Mouse (Mus musculus) forebrain, embryonic 15.5 days (tissue): ENCODE data around the gene Recql. TPM values are rescaled to one million over a fixed set of nuclear protein-coding genes. Genes with fewer than 3 reads are reported as not detected.
"Not testable (repeated sequence)": the region's sequence is repeated elsewhere in the genome, so short reads cannot be mapped to it uniquely, and the experiment has no call there.

Experiments
- ATAC-seq: fragments of 200-750 bp; cut with Nextera tagmentation; replicated peaks from 2 replicates; pipeline ENCODE4 v1.8.0; 2017; ENCODE audit warnings: mild to moderate bottlenecking, moderate TSS enrichment, moderate library complexity
- H3K27ac ChIP-seq: fragments of 300-500 bp; sonication (generic); replicated peaks from 2 replicates; pipeline ENCODE4 v1.5.1; 2015; ENCODE audit warnings: mild to moderate bottlenecking, inconsistent platforms
- H3K27me3 ChIP-seq: fragments of 300-500 bp; sonication (generic); 2 replicates; pipeline ENCODE4 v1.6.1; 2015; ENCODE audit warnings: inconsistent platforms
- H3K36me3 ChIP-seq: fragments of 300-500 bp; sonication (generic); 2 replicates; pipeline ENCODE4 v1.6.1; 2015; ENCODE audit warnings: mild to moderate bottlenecking, inconsistent platforms
- H3K4me1 ChIP-seq: fragments of 300-500 bp; sonication (generic); 2 replicates; pipeline ENCODE4 v1.6.1; 2015; ENCODE audit warnings: inconsistent platforms
- H3K4me2 ChIP-seq: fragments of 300-500 bp; sonication (generic); replicated peaks from 2 replicates; pipeline ENCODE4 v1.6.1; 2015; ENCODE audit warnings: mild to moderate bottlenecking, inconsistent platforms
- H3K4me3 ChIP-seq: fragments of 300-500 bp; sonication (generic); 2 replicates; pipeline ENCODE4 v1.5.1; 2015; ENCODE audit warnings: mild to moderate bottlenecking, inconsistent platforms
- H3K9ac ChIP-seq: fragments of 300-500 bp; sonication (generic); replicated peaks from 2 replicates; pipeline ENCODE4 v1.6.1; 2015; ENCODE audit warnings: mild to moderate bottlenecking, inconsistent platforms
- H3K9me3 ChIP-seq: fragments of 300-500 bp; sonication (generic); 2 replicates; pipeline ENCODE4 v1.6.1; 2016; ENCODE audit warnings: inconsistent platforms
- WGBS: fragments of 180-500 bp; shearing (Covaris S2); methylation state at CpG from one replicate; pipeline ENCODE4 v1.1.7; 2015; ENCODE audit warnings: mixed read lengths; 5-methylcytosine and 5-hydroxymethylcytosine counted together
- polyA plus RNA-seq: library from polyadenylated mRNA; unstranded; fragments of >200 nt; fragmentation: Nextera tagmentation; extraction: Ambion mirVana; gene quantifications from 2 replicates; pipeline ENCODE4 v1.2.1, GENCODE M21; 2015

Recql gene
- polyA plus RNA-seq, 1 experiment from 2014 or later: 29.1 TPM

DNA sequence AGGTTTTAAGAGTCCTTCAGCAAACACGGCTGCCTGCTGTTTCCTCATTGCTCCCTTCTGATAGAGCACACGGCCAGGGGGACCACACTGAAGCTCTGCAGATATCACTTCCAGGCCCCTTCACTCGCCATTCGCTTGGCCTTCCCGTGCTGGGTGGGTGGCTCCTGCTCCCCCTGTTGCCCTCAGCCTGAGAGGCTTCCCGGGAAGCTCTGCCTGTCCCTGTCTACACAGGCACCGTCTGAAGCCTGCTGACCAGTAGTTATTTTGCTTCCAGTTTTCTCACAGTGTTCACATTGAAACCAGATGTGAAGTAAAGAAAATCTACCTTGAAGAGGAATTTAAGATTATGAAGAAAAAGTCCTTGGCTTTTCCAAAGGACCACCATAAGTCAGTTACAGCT, 29.8 kb downstream of the Recql start:
- H3K36me3 ChIP-seq: peaks cover 79% of the 10 kb centered on the region
- H3K4me2 ChIP-seq: no peak overlapping the region
- ATAC-seq: no peak
- no peak overlapping the region for H3K9ac ChIP-seq
- no peak overlapping the region for H3K4me3 ChIP-seq
- 77% methylated on average over 7 of the region's 7 CpGs for WGBS
- H3K27ac ChIP-seq: no peak overlapping the region
- no peaks in the 10 kb centered on the region for H3K9me3 ChIP-seq
- H3K4me1 ChIP-seq: no peaks in the 10 kb centered on the region
- no peaks in the 10 kb centered on the region for H3K27me3 ChIP-seq

GRCm38 (mm10) chr6:142352099-142352498, 34.8 kb downstream of the Recql start:
- WGBS: 92% methylated on average over 3 of the region's 3 CpGs
- not testable (repeated sequence) for H3K9ac ChIP-seq, H3K4me3 ChIP-seq, ATAC-seq, H3K4me1 ChIP-seq, H3K9me3 ChIP-seq, H3K4me2 ChIP-seq, H3K27ac ChIP-seq, H3K27me3 ChIP-seq
- H3K36me3 ChIP-seq: peaks cover 71% of the 10 kb centered on the region

- peaks cover 12% of the 10 kb centered on the region for H3K4me1 ChIP-seq
- WGBS: 69% methylated on average over 11 of the region's 11 CpGs
- ATAC-seq: no peak
Measured at GRCm38 (mm10) chr6:142347431-142348385, 39.2 kb downstream of the Recql start.

GRCm38 (mm10) chr6:142346181-142347110, 40.4 kb downstream of the Recql start:
- H3K27ac ChIP-seq: peak overlapping the region; percentile 92; the same call in 1 of the 2 replicates

More at GRCm38 (mm10) chr6:142347431-142348385, 39.2 kb downstream of the Recql start:
- no peak overlapping the region for H3K4me3 ChIP-seq
- H3K36me3 ChIP-seq: peaks cover 40% of the 10 kb centered on the region
- no peak overlapping the region for H3K4me2 ChIP-seq
- no peak overlapping the region for H3K27ac ChIP-seq
- no peaks in the 10 kb centered on the region for H3K9me3 ChIP-seq
- no peak overlapping the region for H3K9ac ChIP-seq
- H3K27me3 ChIP-seq: no peaks in the 10 kb centered on the region

GRCm38 (mm10) chr6:142345440-142346038, 41.3 kb downstream of the Recql start, which contains the start of gene Pyroxd1:
Gene Pyroxd1, plus strand, starts transcription at chr6:142345654.
- WGBS: under 1% methylated on average over 48 of the region's 48 CpGs

More at GRCm38 (mm10) chr6:142346181-142347110, 40.4 kb downstream of the Recql start:
- Histone ChIP-seq H3K9me3 (no peaks in the 10 kb centered on the region), H3K27me3 (no peaks in the 10 kb centered on the region), H3K4me1 (peaks cover 12% of the 10 kb centered on the region), H3K9ac (peak overlapping the region; percentile 67), H3K36me3 (peaks cover 29% of the 10 kb centered on the region), H3K4me3 (peak overlapping the region; percentile 95), H3K4me2 (peak overlapping the region; percentile 47)
- no peak for ATAC-seq
- WGBS: 61% methylated on average over 12 of the region's 12 CpGs

GRCm38 (mm10) chr6:142343561-142343960, 43.3 kb downstream of the Recql start:
- H3K4me1 ChIP-seq: peaks cover 12% of the 10 kb centered on the region
- no peaks in the 10 kb centered on the region for H3K27me3 ChIP-seq
- H3K36me3 ChIP-seq: peaks cover 3% of the 10 kb centered on the region; the same call in 1 of the 2 replicates
- no peak overlapping the region for H3K9ac ChIP-seq
- H3K4me3 ChIP-seq: no peak overlapping the region
- 77% methylated on average over 2 of the region's 2 CpGs for WGBS
- H3K9me3 ChIP-seq: no peaks in the 10 kb centered on the region
- no peak overlapping the region for H3K4me2 ChIP-seq
- no peak overlapping the region for H3K27ac ChIP-seq
- no peak for ATAC-seq

More at GRCm38 (mm10) chr6:142345440-142346038, 41.3 kb downstream of the Recql start, which contains the start of gene Pyroxd1:
- Histone ChIP-seq H3K27ac (peak within 1 kb of the TSS; percentile 92), H3K27me3 (no peaks in the 10 kb centered on the region), H3K9ac (peak within 1 kb of the TSS; percentile 67), H3K4me1 (peaks cover 12% of the 10 kb centered on the region), H3K36me3 (peaks cover 21% of the 10 kb centered on the region), H3K4me3 (peak within 1 kb of the TSS; percentile 95), H3K9me3 (no peaks in the 10 kb centered on the region), H3K4me2 (peak within 1 kb of the TSS; percentile 47)
- ATAC-seq: peak; percentile 97

- Histone ChIP-seq H3K4me2 (no peak overlapping the region), H3K27ac (no peak overlapping the region), H3K9me3 (no peaks in the 10 kb centered on the region), H3K27me3 (no peaks in the 10 kb centered on the region), H3K4me3 (no peak overlapping the region), H3K36me3 (no peaks in the 10 kb centered on the region), H3K9ac (no peak overlapping the region), H3K4me1 (no peaks in the 10 kb centered on the region)
- 65% methylated on average over 2 of the region's 2 CpGs for WGBS
- no peak for ATAC-seq
Measured at GRCm38 (mm10) chr6:142339576-142339975, 47.3 kb downstream of the Recql start.

GRCm38 (mm10) chr6:142338961-142339360, 47.9 kb downstream of the Recql start:
- Histone ChIP-seq H3K9ac (no peak overlapping the region), H3K4me2 (no peak overlapping the region), H3K4me3 (no peak overlapping the region), H3K4me1 (no peaks in the 10 kb centered on the region), H3K27me3 (no peaks in the 10 kb centered on the region), H3K9me3 (no peaks in the 10 kb centered on the region), H3K36me3 (no peaks in the 10 kb centered on the region), H3K27ac (no peak overlapping the region)
- ATAC-seq: no peak
- 57% methylated on average over 2 of the region's 2 CpGs for WGBS

DNA sequence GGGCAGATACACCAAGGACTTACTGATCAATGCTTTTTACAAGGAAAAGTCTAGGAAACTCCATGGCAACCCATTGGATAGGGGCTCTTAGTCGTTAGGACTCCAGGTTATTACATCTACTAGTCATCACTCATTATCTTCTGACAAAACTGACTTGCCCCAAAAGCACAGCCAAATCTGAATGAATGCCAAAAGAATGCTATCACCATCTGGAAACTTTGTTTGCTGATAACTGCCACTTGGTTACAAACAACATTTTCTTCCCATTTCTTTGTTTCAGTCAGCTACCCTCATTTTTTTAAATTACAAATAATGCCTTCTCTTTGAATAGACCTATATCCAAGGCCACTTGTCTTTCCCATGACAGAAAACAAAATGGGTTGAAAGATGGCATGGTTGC, 57.7 kb downstream of the Recql start:
- Histone ChIP-seq H3K4me1 (no peaks in the 10 kb centered on the region), H3K9ac (no peak overlapping the region), H3K4me3 (no peak overlapping the region), H3K27ac (no peak overlapping the region), H3K27me3 (no peaks in the 10 kb centered on the region), H3K36me3 (no peaks in the 10 kb centered on the region), H3K4me2 (no peak overlapping the region), H3K9me3 (no peaks in the 10 kb centered on the region)
- WGBS: 48% methylated on average over 1 of the region's 1 CpGs
- no peak for ATAC-seq

DNA sequence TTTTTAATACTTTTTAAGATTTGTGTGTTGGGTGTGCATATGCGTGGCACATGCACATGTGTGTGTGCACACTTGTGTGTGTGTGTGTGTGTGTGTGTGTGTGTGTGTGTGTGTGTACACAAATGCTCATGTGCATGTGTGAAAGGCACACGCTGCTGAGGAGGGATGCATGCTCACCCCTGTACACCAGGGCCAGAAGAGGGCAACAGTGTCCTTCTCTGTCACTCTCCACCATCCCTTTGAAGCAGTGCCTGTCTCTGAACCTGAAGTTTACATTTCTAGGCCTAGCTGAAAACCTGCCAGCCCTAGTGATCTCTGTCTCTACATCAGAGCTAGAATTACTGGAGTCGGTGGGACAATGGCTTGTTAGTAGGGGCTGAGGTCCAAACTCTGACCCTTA, 60.3 kb downstream of the Recql start:
- no peaks in the 10 kb centered on the region for H3K27me3 ChIP-seq
- WGBS: 78% methylated on average over 3 of the region's 3 CpGs
- H3K9ac ChIP-seq: no peak overlapping the region
- no peak overlapping the region for H3K27ac ChIP-seq
- no peak overlapping the region for H3K4me3 ChIP-seq
- H3K4me2 ChIP-seq: no peak overlapping the region
- H3K36me3 ChIP-seq: no peaks in the 10 kb centered on the region
- no peaks in the 10 kb centered on the region for H3K4me1 ChIP-seq
- no peak for ATAC-seq
- no peaks in the 10 kb centered on the region for H3K9me3 ChIP-seq

- Histone ChIP-seq H3K4me3 (no peak within 1 kb of the TSS), H3K27ac (no peak within 1 kb of the TSS), H3K9ac (no peak within 1 kb of the TSS), H3K9me3 (no peaks in the 10 kb centered on the region), H3K27me3 (no peaks in the 10 kb centered on the region), H3K36me3 (no peaks in the 10 kb centered on the region), H3K4me1 (no peaks in the 10 kb centered on the region), H3K4me2 (no peak within 1 kb of the TSS)
- WGBS: 2% methylated on average over 4 of the region's 4 CpGs
- no peak for ATAC-seq
Measured at GRCm38 (mm10) chr6:142322881-142323280, 64.0 kb downstream of the Recql start, which contains the start of gene Slco1a5. Gene Slco1a5, minus strand, starts transcription at chr6:142322981.
